Mouse (Mus musculus) forebrain, postnatal 0 days (tissue): ENCODE measurements around the gene Med18. TPM values are rescaled to one million over a fixed set of nuclear protein-coding genes. Genes with fewer than 3 reads are reported as not detected.
"Not testable (repeated sequence)": the region's sequence is repeated elsewhere in the genome, so short reads cannot be mapped to it uniquely, and the experiment has no call there.

Source experiments
- ATAC-seq: fragments of 200-750 bp; cut with Nextera tagmentation; 2 replicates; pipeline ENCODE4 v1.8.0; 2017; ENCODE audit warnings: mild to moderate bottlenecking, moderate library complexity
- DNase-seq: peaks from one replicate; pipeline ENCODE4 v3.0.0-alpha.2; 2015
- H3K27ac ChIP-seq: fragments of 300-500 bp; sonication (generic); 2 replicates; pipeline ENCODE4 v1.5.1; 2014; ENCODE audit warnings: low read depth, mild to moderate bottlenecking, antibody characterized with exemption, low read length, moderate library complexity, mixed read lengths
- H3K27me3 ChIP-seq: fragments of 300-500 bp; sonication (generic); 2 replicates; pipeline ENCODE4 v1.6.1; 2014; ENCODE audit warnings: mild to moderate bottlenecking, low read length, mixed read lengths; ENCODE audit not compliant: insufficient read depth
- H3K36me3 ChIP-seq: fragments of 300-500 bp; sonication (generic); 2 replicates; pipeline ENCODE4 v1.6.1; 2014; ENCODE audit warnings: mild to moderate bottlenecking, moderate library complexity; ENCODE audit not compliant: insufficient read depth
- H3K4me1 ChIP-seq: fragments of 300-500 bp; sonication (generic); 2 replicates; pipeline ENCODE4 v1.6.1; 2014; ENCODE audit warnings: antibody characterized with exemption; ENCODE audit not compliant: insufficient read depth
- H3K4me2 ChIP-seq: fragments of 300-500 bp; sonication (generic); 2 replicates; pipeline ENCODE4 v1.6.1; 2014; ENCODE audit warnings: low read depth, mild to moderate bottlenecking, moderate library complexity
- H3K4me3 ChIP-seq: fragments of 300-500 bp; sonication (generic); 2 replicates; pipeline ENCODE4 v1.5.1; 2014; ENCODE audit warnings: low read depth, low read length, mixed read lengths
- H3K9ac ChIP-seq: fragments of 300-500 bp; sonication (generic); 2 replicates; pipeline ENCODE4 v1.6.1; 2014; ENCODE audit warnings: mild to moderate bottlenecking
- H3K9me3 ChIP-seq: fragments of 300-500 bp; sonication (generic); 2 replicates; pipeline ENCODE4 v1.6.1; 2016; ENCODE audit warnings: low read length
- CTCF ChIP-seq: sonication (generic); IDR thresholded peaks from 2 replicates; pipeline ENCODE4 v1.5.1; 2016; ENCODE audit warnings: antibody characterized with exemption, control low read depth, low read depth
- WGBS: fragments of 180-500 bp; shearing (Covaris S2); extraction: QIAGEN DNeasy Blood & Tissue Kit; methylation state at CpG from one replicate; pipeline ENCODE4 v1.1.7; 2014; 5-methylcytosine and 5-hydroxymethylcytosine counted together
- polyA plus RNA-seq: library from polyadenylated mRNA; unstranded; fragments of >200 nt; fragmentation: Nextera tagmentation; extraction: Ambion mirVana; gene quantifications from 2 replicates; pipeline ENCODE4 v1.2.1, GENCODE M21; 2015
- total RNA-seq: library from RNA; depleted of rRNA; stranded (reverse); fragments of >200 nt; gene quantifications from 2 replicates; pipeline ENCODE4 v1.2.3, GENCODE M21; 2014

Med18 gene
- total and polyA plus RNA-seq, 2 experiments from 2014 or later = 15.4 to 18.5 TPM

- no peaks in the 10 kb centered on the region for H3K4me1 ChIP-seq
- no peak for TF ChIP-seq CTCF
These were observed 27.3 kb upstream of the Med18 start for GRCm38 (mm10) chr4:132491057-132491456.

GRCm38 (mm10) chr4:132490273-132491010 lies 26.7 kb upstream of the Med18 start:
- DNase-seq (no peak), ATAC-seq (no peak)
- Histone ChIP-seq H3K9me3 (no peaks in the 10 kb centered on the region), H3K27me3 (no peaks in the 10 kb centered on the region), H3K27ac (no peak overlapping the region), H3K4me1 (no peaks in the 10 kb centered on the region), H3K4me2 (no peak overlapping the region), H3K36me3 (no peaks in the 10 kb centered on the region), H3K4me3 (no peak overlapping the region), H3K9ac (no peak overlapping the region)
- 91% methylated on average over 15 of the region's 15 CpGs for WGBS
- no peak for TF ChIP-seq CTCF

More at GRCm38 (mm10) chr4:132491057-132491456, 27.3 kb upstream of the Med18 start:
- ATAC-seq (no peak), DNase-seq (no peak)
- Histone ChIP-seq H3K4me2 (no peak overlapping the region), H3K27ac (no peak overlapping the region), H3K9me3 (no peaks in the 10 kb centered on the region), H3K36me3 (no peaks in the 10 kb centered on the region), H3K4me3 (no peak overlapping the region), H3K27me3 (no peaks in the 10 kb centered on the region), H3K9ac (no peak overlapping the region)
- 92% methylated on average over 8 of the region's 8 CpGs for WGBS

GRCm38 (mm10) chr4:132488976-132489375 lies 25.3 kb upstream of the Med18 start:
- H3K4me1 ChIP-seq = no peaks in the 10 kb centered on the region
- no peak for ATAC-seq
- H3K27ac ChIP-seq = no peak overlapping the region
- 87% methylated on average over 6 of the region's 6 CpGs for WGBS
- DNase-seq = no peak
- no peak overlapping the region for H3K9ac ChIP-seq
- no peaks in the 10 kb centered on the region for H3K36me3 ChIP-seq
- no peaks in the 10 kb centered on the region for H3K9me3 ChIP-seq
- H3K4me2 ChIP-seq = no peak overlapping the region
- H3K27me3 ChIP-seq = no peaks in the 10 kb centered on the region
- H3K4me3 ChIP-seq = no peak overlapping the region
- TF ChIP-seq CTCF = no peak

GRCm38 (mm10) chr4:132488521-132488920 lies 24.8 kb upstream of the Med18 start:
- Histone ChIP-seq H3K27me3 (no peaks in the 10 kb centered on the region), H3K9me3 (no peaks in the 10 kb centered on the region), H3K9ac (no peak overlapping the region), H3K27ac (no peak overlapping the region), H3K4me2 (no peak overlapping the region), H3K4me3 (no peak overlapping the region), H3K4me1 (no peaks in the 10 kb centered on the region), H3K36me3 (no peaks in the 10 kb centered on the region)
- ATAC-seq (no peak), DNase-seq (no peak)
- WGBS = 81% methylated on average over 3 of the region's 3 CpGs
- no peak for TF ChIP-seq CTCF

GRCm38 (mm10) chr4:132484820-132485219 lies 21.1 kb upstream of the Med18 start:
- Histone ChIP-seq H3K4me1 (no peaks in the 10 kb centered on the region), H3K27ac (no peak overlapping the region), H3K36me3 (no peaks in the 10 kb centered on the region), H3K4me3 (no peak overlapping the region), H3K27me3 (no peaks in the 10 kb centered on the region), H3K4me2 (no peak overlapping the region), H3K9me3 (no peaks in the 10 kb centered on the region), H3K9ac (no peak overlapping the region)
- 68% methylated on average over 5 of the region's 5 CpGs for WGBS
- DNase-seq (no peak), ATAC-seq (no peak)
- TF ChIP-seq CTCF = no peak

- ATAC-seq = no peak
- WGBS = 79% methylated on average over 4 of the region's 4 CpGs
- H3K27ac ChIP-seq = no peak overlapping the region
These were observed 20.5 kb upstream of the Med18 start for GRCm38 (mm10) chr4:132484231-132484630.

GRCm38 (mm10) chr4:132482956-132483608 lies 19.4 kb upstream of the Med18 start:
- Histone ChIP-seq H3K36me3 (no peaks in the 10 kb centered on the region), H3K27me3 (no peaks in the 10 kb centered on the region), H3K27ac (no peak overlapping the region), H3K4me1 (no peaks in the 10 kb centered on the region), H3K4me3 (no peak overlapping the region), H3K9me3 (no peaks in the 10 kb centered on the region), H3K9ac (no peak overlapping the region), H3K4me2 (no peak overlapping the region)
- DNase-seq = no peak
- no peak for TF ChIP-seq CTCF
- 80% methylated on average over 13 of the region's 13 CpGs for WGBS
- ATAC-seq = no peak

More at GRCm38 (mm10) chr4:132484231-132484630, 20.5 kb upstream of the Med18 start:
- Histone ChIP-seq H3K36me3 (no peaks in the 10 kb centered on the region), H3K27me3 (no peaks in the 10 kb centered on the region), H3K9me3 (no peaks in the 10 kb centered on the region), H3K4me2 (no peak overlapping the region), H3K4me1 (no peaks in the 10 kb centered on the region), H3K9ac (no peak overlapping the region), H3K4me3 (no peak overlapping the region)
- DNase-seq = no peak
- TF ChIP-seq CTCF = no peak

- not testable (repeated sequence) for H3K9me3 ChIP-seq, DNase-seq, H3K4me1 ChIP-seq, H3K9ac ChIP-seq, H3K27ac ChIP-seq, ATAC-seq, H3K36me3 ChIP-seq, H3K27me3 ChIP-seq, H3K4me2 ChIP-seq, H3K4me3 ChIP-seq
- WGBS = 68% methylated on average over 3 of the region's 3 CpGs
These were observed 18.4 kb upstream of the Med18 start for GRCm38 (mm10) chr4:132482104-132482503.
